In the genomic region with DNA sequence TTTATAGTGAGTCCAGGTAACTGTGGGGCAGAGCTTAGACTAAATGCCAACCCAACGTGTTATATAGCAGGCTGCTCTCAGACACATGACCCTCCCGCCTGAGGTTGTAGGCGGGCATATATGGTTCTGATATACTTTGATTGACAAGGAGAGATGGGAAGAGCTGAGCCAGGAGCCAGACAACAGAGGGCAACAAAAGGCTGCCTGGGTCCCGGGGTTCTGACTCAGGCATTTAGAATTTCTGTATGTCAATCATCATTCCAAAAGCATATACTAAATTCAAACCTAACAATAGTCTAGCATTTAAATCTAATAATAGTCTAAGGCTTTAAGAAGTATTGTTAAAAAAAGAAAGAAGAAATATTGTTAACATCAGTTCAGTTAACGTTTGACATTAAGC, we compare ENCODE assay signal across 28 mouse cellular contexts. TPM values are rescaled to one million over a fixed set of nuclear protein-coding genes. Genes with fewer than 3 reads are reported as not detected.
"Had no signal": no experiment of that assay in that cellular context is flagged by ENCODE, and none has a peak within 500 bp of the region (broad histone marks: within the 10 kb centered on the region; RNA-seq: fewer than 3 reads in every experiment).

No protein-coding gene starts in this region.

- DNase-seq: gastrocnemius, postnatal 14 days; gastrocnemius, postnatal 36 days; heart, adult 11 months; heart, adult 2 months; heart, postnatal 14 days; heart, postnatal 36 days; kidney, adult 11 months; kidney, adult 2 months; kidney, postnatal 10 days; kidney, postnatal 25 days; kidney, postnatal 4 days; liver; liver, embryonic 13.5 days; liver, postnatal 0 days had no signal

- H3K4me1 ChIP-seq: heart, embryonic 13.5 days; heart, embryonic 15.5 days; hindbrain, embryonic 15.5 days; limb, embryonic 10.5 days; limb, embryonic 12.5 days; liver, embryonic 15.5 days had no signal

- H3K36me3 ChIP-seq: heart, embryonic 13.5 days; heart, embryonic 15.5 days; hindbrain, embryonic 13.5 days; hindbrain, embryonic 15.5 days; limb, embryonic 10.5 days; limb, embryonic 12.5 days; liver, embryonic 13.5 days; liver, embryonic 15.5 days had no signal

- ATAC-seq: hindbrain, postnatal 0 days; intestine, embryonic 16.5 days; liver, postnatal 0 days had no signal

- H3K4me2 ChIP-seq: heart, embryonic 11.5 days; heart, embryonic 13.5 days; heart, embryonic 15.5 days; hindbrain, embryonic 13.5 days; hindbrain, embryonic 15.5 days; limb, embryonic 12.5 days; liver, embryonic 11.5 days; liver, embryonic 13.5 days; liver, embryonic 15.5 days had no signal

- H3K27ac ChIP-seq: heart, adult 2 months; heart, embryonic 13.5 days; heart, embryonic 15.5 days; hindbrain, embryonic 13.5 days; hindbrain, embryonic 15.5 days; hindbrain, postnatal 0 days; layer of hippocampus, adult 2 months; left cerebral cortex, adult 2 months; limb, embryonic 10.5 days; limb, embryonic 12.5 days; liver, embryonic 13.5 days; liver, embryonic 15.5 days had no signal

- H3K9ac ChIP-seq: heart, embryonic 13.5 days; heart, embryonic 15.5 days; hindbrain, embryonic 13.5 days; hindbrain, embryonic 15.5 days; limb, embryonic 12.5 days; liver, embryonic 13.5 days; liver, embryonic 15.5 days; liver, postnatal 0 days had no signal

- H3K4me3 ChIP-seq: heart, adult 2 months; heart, embryonic 13.5 days; heart, embryonic 15.5 days; hindbrain, embryonic 13.5 days; hindbrain, embryonic 15.5 days; layer of hippocampus, adult 2 months; left cerebral cortex, adult 2 months; limb, embryonic 10.5 days; limb, embryonic 12.5 days; liver, embryonic 13.5 days; liver, embryonic 15.5 days had no signal

- H3K27me3 ChIP-seq: hindbrain, embryonic 13.5 days; limb, embryonic 12.5 days; liver, embryonic 15.5 days had no signal

- H3K9me3 ChIP-seq: heart, embryonic 13.5 days; heart, embryonic 15.5 days; hindbrain, embryonic 13.5 days; hindbrain, embryonic 15.5 days; limb, embryonic 10.5 days; limb, embryonic 12.5 days; liver, embryonic 13.5 days; liver, embryonic 15.5 days had no signal

RNA-seq across cellular contexts. Expression of gene Esyt3, which starts 20.8 kb away (rescaled TPM):
- total RNA-seq: gastrocnemius, adult 8-10 months; gastrocnemius, postnatal 36 days had no signal
